Mouse (Mus musculus) testis, adult 2 months (tissue): ENCODE measurements at regions not wholly inside any gene's neighbourhood (a gene's known extent, or its start where the extent isn't known, plus 50 kb on each side); places are given as distances from the start of the nearest gene placed in this dataset.

Experiments used
- H3K27ac ChIP-seq: fragments of 200-500 bp; 2 replicates; pipeline ENCODE4 v1.5.1; 2012; ENCODE audit warnings: low read depth, low read length; ENCODE audit not compliant: control insufficient read depth, insufficient read depth
- H3K27me3 ChIP-seq: fragments of 200-500 bp; 2 replicates; pipeline ENCODE4 v1.6.1; 2012; ENCODE audit warnings: mild to moderate bottlenecking, low read length, moderate library complexity; ENCODE audit not compliant: control insufficient read depth, insufficient read depth
- H3K36me3 ChIP-seq: fragments of 200-500 bp; 2 replicates; pipeline ENCODE4 v1.6.1; 2012; ENCODE audit warnings: mild to moderate bottlenecking, low read length; ENCODE audit not compliant: control insufficient read depth, insufficient read depth
- H3K4me1 ChIP-seq: fragments of 200-500 bp; 2 replicates; pipeline ENCODE4 v1.6.1; 2012; ENCODE audit warnings: low read length; ENCODE audit not compliant: control insufficient read depth, insufficient read depth
- H3K4me3 ChIP-seq: fragments of 200-500 bp; 2 replicates; pipeline ENCODE4 v1.5.1; 2012; ENCODE audit warnings: low read depth, mild to moderate bottlenecking, low read length, moderate library complexity, mixed read lengths; ENCODE audit not compliant: control insufficient read depth
- CTCF ChIP-seq: fragments of 200-500 bp; IDR thresholded peaks from 2 replicates; pipeline ENCODE4 v1.5.1; 2012; ENCODE audit warnings: low read depth, mild to moderate bottlenecking, inconsistent platforms, low read length, moderate library complexity; ENCODE audit not compliant: control insufficient read depth, insufficient read depth, insufficient replicate concordance
- POLR2A ChIP-seq: fragments of 200-500 bp; IDR thresholded peaks from 2 replicates; pipeline ENCODE4 v1.6.1; 2012; ENCODE audit warnings: low read depth, mild to moderate bottlenecking, inconsistent platforms, low read length, moderate library complexity; ENCODE audit not compliant: control insufficient read depth

- Histone ChIP-seq H3K4me1 (no peaks in the 10 kb centered on the region), H3K27me3 (no peaks in the 10 kb centered on the region), H3K27ac (no peak overlapping the region), H3K36me3 (no peaks in the 10 kb centered on the region), H3K4me3 (no peak overlapping the region)
- TF ChIP-seq CTCF (no peak), POLR2A (no peak)
These were observed 200.5 kb downstream of the Rab11fip2 start for GRCm38 (mm10) chr19:59742946-59743345.

GRCm38 (mm10) chr19:59761218-59761617 is 182.2 kb downstream of the Rab11fip2 start:
- no peak for TF ChIP-seq POLR2A
- TF ChIP-seq CTCF: no peak
- Histone ChIP-seq H3K27ac (no peak overlapping the region), H3K4me3 (no peak overlapping the region), H3K27me3 (no peaks in the 10 kb centered on the region), H3K36me3 (no peaks in the 10 kb centered on the region), H3K4me1 (no peaks in the 10 kb centered on the region)

GRCm38 (mm10) chr19:59784401-59785046 is 158.9 kb downstream of the Rab11fip2 start:
- H3K27ac ChIP-seq: no peak overlapping the region
- H3K27me3 ChIP-seq: no peaks in the 10 kb centered on the region
- TF ChIP-seq CTCF (no peak), POLR2A (no peak)
- no peak overlapping the region for H3K4me3 ChIP-seq
- H3K36me3 ChIP-seq: no peaks in the 10 kb centered on the region
- H3K4me1 ChIP-seq: no peaks in the 10 kb centered on the region

- TF ChIP-seq POLR2A: no peak
- no peak for TF ChIP-seq CTCF
- Histone ChIP-seq H3K4me3 (no peak overlapping the region), H3K27me3 (no peaks in the 10 kb centered on the region), H3K36me3 (no peaks in the 10 kb centered on the region), H3K4me1 (no peaks in the 10 kb centered on the region), H3K27ac (no peak overlapping the region)
These were observed 112.2 kb downstream of the Rab11fip2 start for GRCm38 (mm10) chr19:59831304-59831703.

- TF ChIP-seq CTCF (no peak), POLR2A (no peak)
- Histone ChIP-seq H3K27me3 (no peaks in the 10 kb centered on the region), H3K4me1 (no peaks in the 10 kb centered on the region), H3K36me3 (no peaks in the 10 kb centered on the region), H3K4me3 (no peak overlapping the region), H3K27ac (no peak overlapping the region)
These were observed 106.3 kb downstream of the Rab11fip2 start for GRCm38 (mm10) chr19:59837138-59837537.

DNA sequence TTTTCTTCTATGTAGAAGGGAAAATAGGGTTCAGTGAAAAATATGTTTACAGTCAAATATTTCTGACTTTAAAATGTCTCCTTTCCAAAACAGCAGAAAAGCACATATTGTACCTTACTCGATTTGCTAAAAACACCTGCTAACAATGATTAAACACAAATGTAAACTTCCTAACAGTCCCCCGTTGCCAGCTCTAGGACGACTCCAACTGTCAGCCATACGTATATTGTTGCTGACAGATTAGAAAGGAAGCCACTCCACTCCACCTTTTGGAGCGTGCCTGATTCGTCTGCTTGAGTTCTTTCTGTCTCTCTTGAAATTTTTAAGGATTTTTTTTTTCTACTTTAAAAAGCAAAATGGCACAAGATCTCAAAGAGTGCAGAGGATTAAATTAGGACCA is 105.8 kb downstream of the Rab11fip2 start:
- no peak for TF ChIP-seq POLR2A
- TF ChIP-seq CTCF: no peak
- no peaks in the 10 kb centered on the region for H3K36me3 ChIP-seq

GRCm38 (mm10) chr19:59844270-59844669 is 99.2 kb downstream of the Rab11fip2 start:
- Histone ChIP-seq H3K27me3 (no peaks in the 10 kb centered on the region), H3K4me1 (no peaks in the 10 kb centered on the region)
- TF ChIP-seq CTCF (no peak), POLR2A (no peak)

More for the DNA sequence above, 105.8 kb downstream of the Rab11fip2 start:
- no peaks in the 10 kb centered on the region for H3K27me3 ChIP-seq
- H3K4me1 ChIP-seq: no peaks in the 10 kb centered on the region
- H3K27ac ChIP-seq: no peak overlapping the region
- H3K4me3 ChIP-seq: no peak overlapping the region

More at GRCm38 (mm10) chr19:59844270-59844669, 99.2 kb downstream of the Rab11fip2 start:
- no peaks in the 10 kb centered on the region for H3K36me3 ChIP-seq
- no peak overlapping the region for H3K4me3 ChIP-seq
- no peak overlapping the region for H3K27ac ChIP-seq
